Mouse (Mus musculus) hindbrain, embryonic 11.5 days (tissue): Measurements from ENCODE around the gene Ppp1r12a. TPM values are rescaled to one million over a fixed set of nuclear protein-coding genes. Genes with fewer than 3 reads are reported as not detected.

ENCODE experiments used
- ATAC-seq: fragments of 200-750 bp; cut with Nextera tagmentation; 2 replicates; pipeline ENCODE4 v1.8.0; 2017; ENCODE audit warnings: mild to moderate bottlenecking, moderate TSS enrichment, moderate library complexity; ENCODE audit not compliant: low FRiP score
- DNase-seq: peaks from one replicate; pipeline ENCODE4 v3.0.0-alpha.2; 2015; ENCODE audit warnings: low spot score
- H3K27ac ChIP-seq: fragments of 300-500 bp; sonication (generic); 2 replicates; pipeline ENCODE4 v1.5.1; 2014; ENCODE audit warnings: mild to moderate bottlenecking, low read depth, low read length
- H3K27me3 ChIP-seq: fragments of 300-500 bp; sonication (generic); 2 replicates; pipeline ENCODE4 v1.6.1; 2014; ENCODE audit warnings: mild to moderate bottlenecking, low read length, moderate library complexity, mixed read lengths; ENCODE audit not compliant: control insufficient read depth, insufficient read depth
- H3K36me3 ChIP-seq: fragments of 300-500 bp; sonication (generic); 2 replicates; pipeline ENCODE4 v1.6.1; 2014; ENCODE audit warnings: mild to moderate bottlenecking, low read length, moderate library complexity, mixed read lengths; ENCODE audit not compliant: control insufficient read depth, insufficient read depth
- H3K4me1 ChIP-seq: fragments of 300-500 bp; sonication (generic); replicated peaks from 2 replicates; pipeline ENCODE4 v1.6.1; 2014; ENCODE audit warnings: low read length, mixed read lengths; ENCODE audit not compliant: control insufficient read depth, insufficient read depth
- H3K4me2 ChIP-seq: fragments of 300-500 bp; sonication (generic); replicated peaks from 2 replicates; pipeline ENCODE4 v1.6.1; 2014; ENCODE audit warnings: mild to moderate bottlenecking, low read depth, low read length
- H3K4me3 ChIP-seq: fragments of 300-500 bp; sonication (generic); 2 replicates; pipeline ENCODE4 v1.5.1; 2014; ENCODE audit warnings: low read depth, low read length
- H3K9ac ChIP-seq: fragments of 300-500 bp; sonication (generic); 2 replicates; pipeline ENCODE4 v1.6.1; 2014; ENCODE audit warnings: low read depth, low read length
- H3K9me3 ChIP-seq: fragments of 300-500 bp; sonication (generic); 2 replicates; pipeline ENCODE4 v1.6.1; 2016; ENCODE audit warnings: low read length; ENCODE audit not compliant: control insufficient read depth
- WGBS: fragments of 180-500 bp; shearing (Covaris S2); extraction: QIAGEN DNeasy Blood & Tissue Kit; methylation state at CpG from one replicate; pipeline ENCODE4 v1.1.7; 2014; 5-methylcytosine and 5-hydroxymethylcytosine counted together
- polyA plus RNA-seq: library from polyadenylated mRNA; unstranded; fragments of >200 nt; fragmentation: Nextera tagmentation; extraction: Ambion mirVana; gene quantifications from 2 replicates; pipeline ENCODE4 v1.2.1, GENCODE M21; 2014

Gene Ppp1r12a
- polyA plus RNA-seq, 1 experiment from 2014 or later = 97.2 TPM

GRCm38 (mm10) chr10:108311396-108311795 is 149.4 kb downstream of the Ppp1r12a start:
- H3K36me3 ChIP-seq = no peaks in the 10 kb centered on the region
- no peak overlapping the region for H3K4me3 ChIP-seq
- no peak overlapping the region for H3K9ac ChIP-seq
- no peaks in the 10 kb centered on the region for H3K9me3 ChIP-seq
- H3K4me1 ChIP-seq = no peaks in the 10 kb centered on the region
- ATAC-seq (no peak), DNase-seq (no peak)
- 92% methylated on average over 3 of the region's 3 CpGs for WGBS
- no peak overlapping the region for H3K27ac ChIP-seq
- no peaks in the 10 kb centered on the region for H3K27me3 ChIP-seq
- H3K4me2 ChIP-seq = no peak overlapping the region

- H3K36me3 ChIP-seq = no peaks in the 10 kb centered on the region
- H3K4me3 ChIP-seq = no peak overlapping the region
- ATAC-seq (no peak), DNase-seq (no peak)
- no peak overlapping the region for H3K27ac ChIP-seq
- H3K27me3 ChIP-seq = no peaks in the 10 kb centered on the region
- no peak overlapping the region for H3K9ac ChIP-seq
- WGBS = 42% methylated on average over 6 of the region's 6 CpGs
- H3K4me2 ChIP-seq = no peak overlapping the region
- no peaks in the 10 kb centered on the region for H3K4me1 ChIP-seq
- no peaks in the 10 kb centered on the region for H3K9me3 ChIP-seq
Observed at GRCm38 (mm10) chr10:108313845-108314244, 151.9 kb downstream of the Ppp1r12a start.

GRCm38 (mm10) chr10:108314396-108314795 is 152.4 kb downstream of the Ppp1r12a start:
- DNase-seq (no peak), ATAC-seq (no peak)
- Histone ChIP-seq H3K36me3 (no peaks in the 10 kb centered on the region), H3K9me3 (no peaks in the 10 kb centered on the region), H3K9ac (no peak overlapping the region), H3K4me2 (no peak overlapping the region), H3K4me3 (no peak overlapping the region), H3K27me3 (no peaks in the 10 kb centered on the region), H3K4me1 (no peaks in the 10 kb centered on the region), H3K27ac (no peak overlapping the region)
- 89% methylated on average over 8 of the region's 8 CpGs for WGBS

DNA sequence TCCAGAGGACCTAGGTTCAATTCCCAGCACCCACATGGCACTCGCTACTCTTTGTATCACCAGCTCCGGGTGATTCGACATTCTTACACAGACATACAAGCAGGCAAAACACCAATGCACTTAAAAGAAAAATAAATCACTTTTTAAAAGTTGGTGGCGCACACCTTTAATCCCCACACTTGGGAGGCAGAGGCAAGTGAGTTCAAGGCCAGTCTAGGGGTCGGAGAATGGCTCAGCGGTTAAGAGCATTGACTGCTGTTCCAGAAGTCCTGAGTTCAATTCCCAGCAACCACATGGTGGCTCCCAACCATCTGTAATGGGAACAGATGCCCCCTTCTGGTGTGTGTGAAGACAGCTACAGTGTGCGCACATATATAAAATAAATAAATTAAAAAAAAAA is 153.2 kb downstream of the Ppp1r12a start:
- Histone ChIP-seq H3K9ac (no peak overlapping the region), H3K4me1 (no peaks in the 10 kb centered on the region), H3K36me3 (no peaks in the 10 kb centered on the region), H3K4me2 (no peak overlapping the region), H3K27me3 (no peaks in the 10 kb centered on the region), H3K9me3 (no peaks in the 10 kb centered on the region), H3K4me3 (no peak overlapping the region), H3K27ac (no peak overlapping the region)
- no peak for DNase-seq
- 94% methylated on average over 7 of the region's 7 CpGs for WGBS
- ATAC-seq = no peak

GRCm38 (mm10) chr10:108328356-108328755 is 166.4 kb downstream of the Ppp1r12a start:
- Histone ChIP-seq H3K9me3 (no peaks in the 10 kb centered on the region), H3K4me1 (no peaks in the 10 kb centered on the region), H3K27ac (no peak overlapping the region), H3K27me3 (peaks cover 16% of the 10 kb centered on the region), H3K36me3 (no peaks in the 10 kb centered on the region), H3K4me2 (no peak overlapping the region), H3K4me3 (no peak overlapping the region), H3K9ac (no peak overlapping the region)
- no peak for DNase-seq
- no peak for ATAC-seq
- 87% methylated on average over 7 of the region's 7 CpGs for WGBS

DNA sequence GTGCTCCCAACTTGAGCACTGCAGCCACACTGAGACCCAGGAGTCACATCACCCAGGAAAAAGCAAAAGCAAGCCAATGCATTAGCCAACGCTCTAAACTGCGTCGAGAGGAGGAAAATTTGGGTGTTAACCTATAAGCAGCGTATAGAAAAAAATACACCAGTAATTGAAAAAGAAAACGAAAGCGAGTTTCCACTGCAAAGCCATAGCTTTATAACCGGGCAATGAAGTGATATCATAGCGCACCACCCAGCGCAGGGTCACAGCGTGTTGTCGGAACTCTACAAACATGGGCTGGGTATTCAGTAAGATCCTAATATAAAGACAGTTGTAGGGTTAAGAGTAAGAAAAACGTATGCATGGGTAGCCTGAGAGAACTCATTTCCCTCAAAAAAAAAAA is 167.0 kb downstream of the Ppp1r12a start:
- H3K9ac ChIP-seq = no peak overlapping the region
- peaks cover 16% of the 10 kb centered on the region for H3K27me3 ChIP-seq
- no peaks in the 10 kb centered on the region for H3K9me3 ChIP-seq
- 94% methylated on average over 12 of the region's 12 CpGs for WGBS
- H3K4me3 ChIP-seq = no peak overlapping the region
- ATAC-seq (no peak), DNase-seq (no peak)
- H3K4me2 ChIP-seq = no peak overlapping the region
- no peaks in the 10 kb centered on the region for H3K36me3 ChIP-seq
- no peak overlapping the region for H3K27ac ChIP-seq
- no peaks in the 10 kb centered on the region for H3K4me1 ChIP-seq

DNA sequence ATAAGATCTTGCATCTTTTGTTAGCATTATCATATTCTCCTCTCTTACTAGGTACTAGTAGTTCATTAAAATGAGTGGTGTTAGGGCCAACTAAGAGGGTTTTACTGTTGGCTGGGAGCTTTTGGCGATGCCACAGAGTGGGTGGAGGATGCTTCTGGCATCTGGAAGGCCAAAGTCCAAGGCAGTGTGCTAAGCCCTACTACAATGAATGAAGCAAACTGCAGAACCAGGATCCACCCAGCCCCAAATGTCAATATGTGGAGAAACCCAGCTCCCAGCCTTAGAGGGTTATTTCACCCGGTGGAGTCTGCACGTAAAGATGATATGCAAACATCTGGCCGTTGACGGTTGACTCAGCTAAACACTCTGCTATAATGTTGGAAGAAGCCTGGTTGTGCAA is 167.8 kb downstream of the Ppp1r12a start:
- H3K27ac ChIP-seq = no peak overlapping the region
- no peaks in the 10 kb centered on the region for H3K9me3 ChIP-seq
- no peak overlapping the region for H3K9ac ChIP-seq
- WGBS = 91% methylated on average over 5 of the region's 5 CpGs
- no peaks in the 10 kb centered on the region for H3K36me3 ChIP-seq
- H3K4me1 ChIP-seq = no peaks in the 10 kb centered on the region
- H3K4me2 ChIP-seq = no peak overlapping the region
- no peak for DNase-seq
- ATAC-seq = no peak
- H3K4me3 ChIP-seq = no peak overlapping the region
- H3K27me3 ChIP-seq = peaks cover 16% of the 10 kb centered on the region

GRCm38 (mm10) chr10:108330964-108331363 is 169.0 kb downstream of the Ppp1r12a start:
- no peaks in the 10 kb centered on the region for H3K9me3 ChIP-seq
- no peak overlapping the region; the same call in 1 of the 2 replicates for H3K4me3 ChIP-seq
- peaks cover 16% of the 10 kb centered on the region for H3K27me3 ChIP-seq
- H3K4me2 ChIP-seq = no peak overlapping the region
- H3K4me1 ChIP-seq = no peaks in the 10 kb centered on the region
- no peaks in the 10 kb centered on the region for H3K36me3 ChIP-seq
- DNase-seq (peak; percentile 15), ATAC-seq (no peak)
- H3K27ac ChIP-seq = no peak overlapping the region
- 11% methylated on average over 10 of the region's 10 CpGs for WGBS
- H3K9ac ChIP-seq = no peak overlapping the region

GRCm38 (mm10) chr10:108331784-108332561 is 170.0 kb downstream of the Ppp1r12a start, which contains the start of gene Pawr:
TSS of gene Pawr (plus strand) at chr10:108332121.
- ATAC-seq = peak; percentile 93
- Histone ChIP-seq H3K27ac (peak within 1 kb of the TSS; percentile 47; the same call in 1 of the 2 replicates), H3K36me3 (no peaks in the 10 kb centered on the region)

More at GRCm38 (mm10) chr10:108331784-108332561, 170.0 kb downstream of the Ppp1r12a start, which contains the start of gene Pawr:
- WGBS = under 1% methylated on average over 55 of the region's 85 CpGs
- peak within 1 kb of the TSS; percentile 87 for H3K4me2 ChIP-seq
- H3K4me1 ChIP-seq = no peaks in the 10 kb centered on the region
- peak within 1 kb of the TSS; percentile 85 for H3K4me3 ChIP-seq
- H3K9ac ChIP-seq = peak within 1 kb of the TSS; percentile 86
- H3K27me3 ChIP-seq = peaks cover 16% of the 10 kb centered on the region
- DNase-seq = peak; percentile 85
- no peaks in the 10 kb centered on the region for H3K9me3 ChIP-seq
